Mouse (Mus musculus) C2C12 (cell line): ENCODE data around the gene Il4i1.

Source experiments
- CTCF ChIP-seq: IDR thresholded peaks from one replicate; pipeline ENCODE4 v1.5.1; 2011; ENCODE audit not compliant: control insufficient read depth, insufficient read depth, insufficient read length
- FOSL1 ChIP-seq: IDR thresholded peaks from one replicate; pipeline ENCODE4 v1.8.0; 2011; ENCODE audit warnings: mild to moderate bottlenecking, low read length; ENCODE audit not compliant: poor library complexity, insufficient read depth, severe bottlenecking
- MAX ChIP-seq: IDR thresholded peaks from one replicate; pipeline ENCODE4 v1.6.1; 2011; ENCODE audit warnings: mild to moderate bottlenecking, control low read depth
- MYOD1 ChIP-seq: IDR thresholded peaks from one replicate; pipeline ENCODE4 v1.6.1; 2011; ENCODE audit warnings: low read depth; ENCODE audit not compliant: control insufficient read depth, insufficient read length
- MYOG ChIP-seq: IDR thresholded peaks from one replicate; pipeline ENCODE4 v1.6.1; 2011; ENCODE audit not compliant: control insufficient read depth, insufficient read length; ENCODE audit errors: extremely low read depth
- USF1 ChIP-seq: IDR thresholded peaks from one replicate; pipeline ENCODE4 v1.6.1; 2011; ENCODE audit warnings: low read depth, mild to moderate bottlenecking, control low read depth, moderate library complexity

DNA sequence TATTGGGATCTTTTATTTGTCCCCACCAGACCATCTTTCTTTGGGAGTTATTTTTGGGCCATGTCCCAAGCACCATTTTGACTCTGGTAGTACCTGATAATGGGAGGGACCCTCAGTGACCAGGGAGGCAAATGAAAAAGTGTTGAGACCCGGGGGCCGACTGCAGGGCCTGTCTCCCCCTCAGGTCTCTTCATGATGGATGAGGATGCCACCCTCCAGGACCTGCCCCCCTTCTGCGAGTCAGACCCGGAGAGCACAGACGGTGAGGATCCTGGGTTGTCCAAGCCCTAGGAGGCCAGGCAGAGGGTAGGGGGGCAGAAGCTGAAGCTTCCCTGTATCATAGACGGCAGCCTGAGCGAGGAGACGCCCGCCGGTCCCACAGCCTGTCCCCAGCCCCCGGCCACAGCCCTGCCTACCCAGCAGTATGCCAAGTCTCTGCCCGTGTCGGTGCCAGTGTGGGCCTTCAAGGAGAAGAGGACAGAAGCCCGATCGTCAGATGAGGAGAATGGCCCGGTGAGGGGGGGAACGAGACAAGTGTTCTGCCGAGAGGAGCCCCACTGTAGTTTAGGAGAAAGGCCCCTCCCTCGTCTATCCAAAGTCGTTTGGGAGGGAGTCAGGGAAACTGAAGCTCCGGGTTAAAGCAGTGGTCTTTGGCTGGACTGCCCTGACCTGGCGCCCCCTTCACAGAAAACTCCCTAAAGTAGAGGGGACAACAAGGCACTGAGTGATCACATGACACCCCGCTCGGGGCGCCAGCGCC, 37.6 kb downstream of the Il4i1 start:
- no peak for TF ChIP-seq CTCF
- no peak for TF ChIP-seq MAX
- no peak for TF ChIP-seq MYOG
- no peak for TF ChIP-seq MYOD1
- TF ChIP-seq FOSL1 = no peak
- peak; percentile 35 for TF ChIP-seq USF1
